Mouse (Mus musculus) small intestine, adult 2 months (tissue): Measurements from ENCODE around the gene Zswim1.

Experiments
- CTCF ChIP-seq: fragments of 200-500 bp; IDR thresholded peaks from 2 replicates; pipeline ENCODE4 v1.5.1; 2012; ENCODE audit warnings: low read depth, mild to moderate bottlenecking, control low read depth, inconsistent platforms, low read length, moderate library complexity, mixed read lengths; ENCODE audit not compliant: insufficient replicate concordance, insufficient read length; ENCODE audit errors: extremely low read depth
- POLR2A ChIP-seq: fragments of 200-500 bp; IDR thresholded peaks from 2 replicates; pipeline ENCODE4 v1.6.1; 2012; ENCODE audit warnings: low read depth, mild to moderate bottlenecking, control low read depth, inconsistent platforms, low read length, moderate library complexity

DNA sequence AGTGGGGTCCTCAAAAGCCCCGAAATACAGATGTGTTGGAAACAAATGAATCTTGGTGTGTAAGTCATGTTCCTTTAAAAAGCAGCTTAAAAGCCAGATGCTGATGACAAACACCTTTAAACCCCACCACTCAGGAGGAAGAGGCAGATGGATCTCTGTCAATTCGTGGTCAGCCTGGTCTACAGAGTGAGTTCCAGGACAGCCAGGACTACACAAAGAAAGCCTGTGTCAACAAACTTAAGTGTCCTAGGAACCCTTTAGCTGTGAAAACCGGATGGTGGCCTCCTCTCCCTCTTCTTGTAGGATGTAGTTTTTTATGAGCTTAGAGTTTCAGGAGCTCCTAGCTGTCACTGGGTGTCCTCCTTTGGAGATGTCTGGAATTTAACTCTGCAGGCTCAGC lies 51.1 kb downstream of the Zswim1 start:
- TF ChIP-seq POLR2A (no peak), CTCF (no peak)
